Mouse (Mus musculus) liver, embryonic 11.5 days (tissue): ENCODE results near the gene Cdx2. TPM values are rescaled to one million over a fixed set of nuclear protein-coding genes. Genes with fewer than 3 reads are reported as not detected.

Experiments used
- ATAC-seq: fragments of 200-750 bp; cut with Nextera tagmentation; replicated peaks from 2 replicates; pipeline ENCODE4 v1.8.0; 2017; ENCODE audit warnings: moderate number of reproducible peaks, mild to moderate bottlenecking, moderate TSS enrichment, moderate library complexity; ENCODE audit not compliant: low FRiP score
- DNase-seq: peaks from one replicate; pipeline ENCODE4 v3.0.0-alpha.2; 2017; ENCODE audit warnings: low spot score
- H3K27ac ChIP-seq: fragments of 300-500 bp; sonication (generic); 2 replicates; pipeline ENCODE4 v1.5.1; 2014; ENCODE audit warnings: mild to moderate bottlenecking, low read depth, low read length, control low read depth
- H3K27me3 ChIP-seq: fragments of 300-500 bp; sonication (generic); replicated peaks from 2 replicates; pipeline ENCODE4 v1.6.1; 2014; ENCODE audit warnings: low read length, mixed read lengths; ENCODE audit not compliant: control insufficient read depth, insufficient read depth
- H3K36me3 ChIP-seq: fragments of 300-500 bp; sonication (generic); 2 replicates; pipeline ENCODE4 v1.6.1; 2014; ENCODE audit warnings: mild to moderate bottlenecking, low read length, moderate library complexity, mixed read lengths; ENCODE audit not compliant: control insufficient read depth, insufficient read depth
- H3K4me1 ChIP-seq: fragments of 300-500 bp; sonication (generic); replicated peaks from 2 replicates; pipeline ENCODE4 v1.6.1; 2014; ENCODE audit warnings: low read length, mixed read lengths; ENCODE audit not compliant: control insufficient read depth, insufficient read depth
- H3K4me2 ChIP-seq: fragments of 300-500 bp; sonication (generic); 2 replicates; pipeline ENCODE4 v1.6.1; 2014; ENCODE audit warnings: mild to moderate bottlenecking, control low read depth, moderate library complexity
- H3K4me3 ChIP-seq: fragments of 300-500 bp; sonication (generic); 2 replicates; pipeline ENCODE4 v1.5.1; 2014; ENCODE audit warnings: low read depth, low read length, control low read depth
- H3K9ac ChIP-seq: fragments of 300-500 bp; sonication (generic); 2 replicates; pipeline ENCODE4 v1.6.1; 2014; ENCODE audit warnings: low read depth, low read length, control low read depth
- H3K9me3 ChIP-seq: fragments of 300-500 bp; sonication (generic); 2 replicates; pipeline ENCODE4 v1.6.1; 2016; ENCODE audit warnings: low read length, inconsistent platforms, mixed read lengths; ENCODE audit not compliant: control insufficient read depth
- WGBS: fragments of 180-500 bp; shearing (Covaris S2); extraction: QIAGEN DNeasy Blood & Tissue Kit; methylation state at CpG from one replicate; pipeline ENCODE4 v1.1.7; 2014; 5-methylcytosine and 5-hydroxymethylcytosine counted together
- polyA plus RNA-seq: library from polyadenylated mRNA; unstranded; fragments of >200 nt; fragmentation: Nextera tagmentation; extraction: Ambion mirVana; gene quantifications from 2 replicates; pipeline ENCODE4 v1.2.1, GENCODE M21; 2014

Cdx2 gene
- polyA plus RNA-seq, 1 experiment from 2014 or later: 0.14 TPM

GRCm38 (mm10) chr5:147323237-147323917 is 16.3 kb upstream of the Cdx2 start:
- WGBS: 7% methylated on average over 17 of the region's 17 CpGs
- Histone ChIP-seq H3K27me3 (peaks cover 32% of the 10 kb centered on the region), H3K27ac (no peak overlapping the region), H3K4me2 (peak overlapping the region; percentile 34; the same call in 1 of the 2 replicates), H3K4me1 (0 out of 2 replicates have a peak, but pooled peaks cover 2% of the 10 kb centered on the region), H3K36me3 (no peaks in the 10 kb centered on the region), H3K9me3 (no peaks in the 10 kb centered on the region), H3K9ac (no peak overlapping the region), H3K4me3 (no peak overlapping the region)
- peak; percentile 32 for ATAC-seq
- no peak for DNase-seq

- no peak within 1 kb of the TSS; the same call in 1 of the 2 replicates for H3K27ac ChIP-seq
- 0 out of 2 replicates have a peak, but pooled peaks cover 2% of the 10 kb centered on the region for H3K4me1 ChIP-seq
- no peak within 1 kb of the TSS for H3K4me3 ChIP-seq
- no peak within 1 kb of the TSS for H3K9ac ChIP-seq
- peaks cover 44% of the 10 kb centered on the region for H3K27me3 ChIP-seq
- WGBS: 63% methylated on average over 8 of the region's 8 CpGs
- H3K9me3 ChIP-seq: no peaks in the 10 kb centered on the region
- no peaks in the 10 kb centered on the region for H3K36me3 ChIP-seq
- DNase-seq (no peak), ATAC-seq (0 out of 2 replicates have a peak, but pooled peaks have one; percentile 35)
- H3K4me2 ChIP-seq: peak within 1 kb of the TSS; percentile 34; the same call in 1 of the 2 replicates
Measured at GRCm38 (mm10) chr5:147322183-147322582, 15.1 kb upstream of the Cdx2 start, which contains the start of gene Urad. Gene Urad (minus strand): TSS chr5:147322440.

- H3K4me2 ChIP-seq: no peak overlapping the region
- H3K27ac ChIP-seq: no peak overlapping the region
- ATAC-seq (no peak), DNase-seq (no peak)
- H3K9me3 ChIP-seq: no peaks in the 10 kb centered on the region
- H3K9ac ChIP-seq: no peak overlapping the region
- no peak overlapping the region for H3K4me3 ChIP-seq
- 0 out of 2 replicates have a peak, but pooled peaks cover 2% of the 10 kb centered on the region for H3K4me1 ChIP-seq
- H3K27me3 ChIP-seq: peaks cover 70% of the 10 kb centered on the region
- no peaks in the 10 kb centered on the region for H3K36me3 ChIP-seq
Measured at GRCm38 (mm10) chr5:147319653-147320052, 12.6 kb upstream of the Cdx2 start.

- Histone ChIP-seq H3K36me3 (no peaks in the 10 kb centered on the region), H3K9ac (no peak overlapping the region), H3K4me1 (0 out of 2 replicates have a peak, but pooled peaks cover 2% of the 10 kb centered on the region), H3K9me3 (no peaks in the 10 kb centered on the region), H3K27me3 (peaks cover 86% of the 10 kb centered on the region), H3K4me2 (no peak overlapping the region), H3K27ac (no peak overlapping the region), H3K4me3 (no peak overlapping the region)
- whole genome bisulfite sequencing: 36% methylated on average over 7 of the region's 7 CpGs
- ATAC-seq (no peak), DNase-seq (no peak)
Measured at GRCm38 (mm10) chr5:147317991-147318390, 10.9 kb upstream of the Cdx2 start.

- 4% methylated on average over 7 of the region's 7 CpGs for WGBS
- DNase-seq: no peak
- Histone ChIP-seq H3K4me1 (no peaks in the 10 kb centered on the region), H3K9ac (no peak overlapping the region), H3K36me3 (no peaks in the 10 kb centered on the region), H3K9me3 (no peaks in the 10 kb centered on the region), H3K4me2 (no peak overlapping the region), H3K27ac (no peak overlapping the region), H3K27me3 (peaks cover 88% of the 10 kb centered on the region), H3K4me3 (no peak overlapping the region)
- no peak for ATAC-seq
Measured at GRCm38 (mm10) chr5:147317321-147317720, 10.3 kb upstream of the Cdx2 start.

GRCm38 (mm10) chr5:147315432-147316075 is 8.5 kb upstream of the Cdx2 start:
- Histone ChIP-seq H3K27ac (no peak overlapping the region), H3K27me3 (peaks cover 94% of the 10 kb centered on the region), H3K4me1 (no peaks in the 10 kb centered on the region), H3K4me2 (peak overlapping the region; percentile 20; the same call in 1 of the 2 replicates), H3K4me3 (no peak overlapping the region), H3K36me3 (no peaks in the 10 kb centered on the region), H3K9ac (no peak overlapping the region), H3K9me3 (no peaks in the 10 kb centered on the region)
- WGBS: 3% methylated on average over 25 of the region's 25 CpGs
- DNase-seq (no peak), ATAC-seq (no peak)

- DNase-seq (no peak), ATAC-seq (no peak)
- Histone ChIP-seq H3K27me3 (peaks cover 95% of the 10 kb centered on the region), H3K36me3 (no peaks in the 10 kb centered on the region), H3K27ac (no peak overlapping the region), H3K4me1 (no peaks in the 10 kb centered on the region), H3K9me3 (no peaks in the 10 kb centered on the region), H3K4me2 (peak overlapping the region; percentile 20; the same call in 1 of the 2 replicates), H3K4me3 (no peak overlapping the region), H3K9ac (no peak overlapping the region)
- 3% methylated on average over 39 of the region's 39 CpGs for whole genome bisulfite sequencing
Measured at GRCm38 (mm10) chr5:147314646-147315431, 7.8 kb upstream of the Cdx2 start.

- no peak overlapping the region for H3K4me3 ChIP-seq
- H3K4me1 ChIP-seq: no peaks in the 10 kb centered on the region
- H3K9me3 ChIP-seq: no peaks in the 10 kb centered on the region
- no peak overlapping the region for H3K4me2 ChIP-seq
- WGBS: 2% methylated on average over 27 of the region's 27 CpGs
- no peak for DNase-seq
- no peaks in the 10 kb centered on the region for H3K36me3 ChIP-seq
- H3K27ac ChIP-seq: no peak overlapping the region
- no peak for ATAC-seq
- H3K27me3 ChIP-seq: peaks cover 100% of the 10 kb centered on the region
- no peak overlapping the region for H3K9ac ChIP-seq
Measured at GRCm38 (mm10) chr5:147312830-147313685, 6.0 kb upstream of the Cdx2 start.
